Mouse (Mus musculus) lung, postnatal 0 days (tissue): ENCODE measurements around the gene Pum1. TPM values are rescaled to one million over a fixed set of nuclear protein-coding genes. Genes with fewer than 3 reads are reported as not detected.

Experiments
- ATAC-seq: fragments of 200-750 bp; cut with Nextera tagmentation; 2 replicates; pipeline ENCODE4 v1.8.0; 2017; ENCODE audit warnings: moderate library complexity
- DNase-seq: peaks from one replicate; pipeline ENCODE4 v3.0.0-alpha.2; 2016; ENCODE audit warnings: low spot score
- H3K27ac ChIP-seq: fragments of 300-500 bp; sonication (generic); 2 replicates; pipeline ENCODE4 v1.5.1; 2014; ENCODE audit warnings: antibody characterized with exemption, mild to moderate bottlenecking, low read length, mixed read lengths
- H3K27me3 ChIP-seq: fragments of 300-500 bp; sonication (generic); replicated peaks from 2 replicates; pipeline ENCODE4 v1.6.1; 2014; ENCODE audit warnings: low read length, mixed read lengths; ENCODE audit not compliant: insufficient read depth
- H3K36me3 ChIP-seq: fragments of 300-500 bp; sonication (generic); 2 replicates; pipeline ENCODE4 v1.6.1; 2014; ENCODE audit warnings: low read length, mixed read lengths; ENCODE audit not compliant: insufficient read depth
- H3K4me1 ChIP-seq: fragments of 300-500 bp; sonication (generic); 2 replicates; pipeline ENCODE4 v1.6.1; 2014; ENCODE audit warnings: antibody characterized with exemption, low read depth, low read length, mixed read lengths; ENCODE audit not compliant: insufficient read depth
- H3K4me2 ChIP-seq: fragments of 300-500 bp; sonication (generic); replicated peaks from 2 replicates; pipeline ENCODE4 v1.6.1; 2014; ENCODE audit warnings: low read depth, mild to moderate bottlenecking, low read length, moderate library complexity, mixed read lengths
- H3K4me3 ChIP-seq: fragments of 300-500 bp; sonication (generic); 2 replicates; pipeline ENCODE4 v1.5.1; 2014; ENCODE audit warnings: low read depth, low read length
- H3K9ac ChIP-seq: fragments of 300-500 bp; sonication (generic); replicated peaks from 2 replicates; pipeline ENCODE4 v1.6.1; 2014; ENCODE audit warnings: low read depth, mild to moderate bottlenecking
- H3K9me3 ChIP-seq: fragments of 300-500 bp; sonication (generic); 2 replicates; pipeline ENCODE4 v1.6.1; 2016; ENCODE audit warnings: low read length, mixed read lengths
- CTCF ChIP-seq: IDR thresholded peaks from 2 replicates; pipeline ENCODE4 v1.5.1; 2016; ENCODE audit warnings: antibody characterized with exemption, mild to moderate bottlenecking
- EP300 ChIP-seq: IDR thresholded peaks from 2 replicates; pipeline ENCODE4 v1.6.1; 2016; ENCODE audit warnings: antibody characterized with exemption, mild to moderate bottlenecking, control low read depth
- WGBS: fragments of 180-500 bp; shearing (Covaris S2); extraction: QIAGEN DNeasy Blood & Tissue Kit; methylation state at CpG from one replicate; pipeline ENCODE4 v1.1.7; 2014; 5-methylcytosine and 5-hydroxymethylcytosine counted together
- polyA plus RNA-seq: library from polyadenylated mRNA; unstranded; fragments of >200 nt; fragmentation: Nextera tagmentation; extraction: Ambion mirVana; gene quantifications from 2 replicates; pipeline ENCODE4 v1.2.1, GENCODE M21; 2015

Gene Pum1
- polyA plus RNA-seq, 1 experiment from 2014 or later = 37.8 TPM

GRCm38 (mm10) chr4:130726118-130726517 lies 63.0 kb downstream of the Pum1 start:
- H3K9me3 ChIP-seq = no peaks in the 10 kb centered on the region
- DNase-seq = no peak
- no peak overlapping the region for H3K4me2 ChIP-seq
- H3K27me3 ChIP-seq = no peaks in the 10 kb centered on the region
- H3K4me1 ChIP-seq = no peaks in the 10 kb centered on the region; the same call in 1 of the 2 replicates
- H3K27ac ChIP-seq = no peak overlapping the region
- no peaks in the 10 kb centered on the region for H3K36me3 ChIP-seq
- TF ChIP-seq CTCF (no peak), EP300 (no peak)
- ATAC-seq = peak; percentile 26; the same call in 1 of the 2 replicates
- 42% methylated on average over 3 of the region's 3 CpGs for WGBS
- no peak overlapping the region for H3K4me3 ChIP-seq
- no peak overlapping the region for H3K9ac ChIP-seq

- H3K27ac ChIP-seq = no peak overlapping the region
- H3K4me2 ChIP-seq = no peak overlapping the region
- no peaks in the 10 kb centered on the region for H3K4me1 ChIP-seq
- no peaks in the 10 kb centered on the region for H3K36me3 ChIP-seq
- no peak for TF ChIP-seq EP300
- no peak for TF ChIP-seq CTCF
- no peaks in the 10 kb centered on the region for H3K27me3 ChIP-seq
- 68% methylated on average over 4 of the region's 4 CpGs for WGBS
- DNase-seq (no peak), ATAC-seq (no peak)
- H3K4me3 ChIP-seq = no peak overlapping the region
- H3K9ac ChIP-seq = no peak overlapping the region
- H3K9me3 ChIP-seq = no peaks in the 10 kb centered on the region
Measured at GRCm38 (mm10) chr4:130735957-130736356, 72.8 kb downstream of the Pum1 start.

GRCm38 (mm10) chr4:130738527-130738926 lies 75.4 kb downstream of the Pum1 start:
- Histone ChIP-seq H3K27me3 (no peaks in the 10 kb centered on the region), H3K36me3 (peaks cover 3% of the 10 kb centered on the region), H3K4me3 (no peak overlapping the region), H3K4me1 (no peaks in the 10 kb centered on the region), H3K9ac (no peak overlapping the region), H3K4me2 (no peak overlapping the region), H3K9me3 (no peaks in the 10 kb centered on the region), H3K27ac (no peak overlapping the region)
- WGBS = 60% methylated on average over 2 of the region's 2 CpGs
- peak; percentile 46 for ATAC-seq
- TF ChIP-seq EP300 (no peak), CTCF (peak; percentile 79)
- DNase-seq = peak; percentile 84

GRCm38 (mm10) chr4:130744058-130744457 lies 80.9 kb downstream of the Pum1 start:
- Histone ChIP-seq H3K4me3 (no peak overlapping the region), H3K9me3 (no peaks in the 10 kb centered on the region), H3K27ac (no peak overlapping the region), H3K4me1 (no peaks in the 10 kb centered on the region), H3K4me2 (no peak overlapping the region), H3K27me3 (no peaks in the 10 kb centered on the region), H3K36me3 (peaks cover 15% of the 10 kb centered on the region), H3K9ac (no peak overlapping the region)
- ATAC-seq (no peak), DNase-seq (no peak)
- 80% methylated on average over 4 of the region's 4 CpGs for WGBS
- no peak for TF ChIP-seq CTCF
- no peak for TF ChIP-seq EP300

- DNase-seq = no peak
- Histone ChIP-seq H3K9ac (no peak overlapping the region), H3K9me3 (no peaks in the 10 kb centered on the region), H3K36me3 (peaks cover 15% of the 10 kb centered on the region), H3K4me1 (no peaks in the 10 kb centered on the region), H3K27ac (no peak overlapping the region), H3K4me3 (no peak overlapping the region), H3K27me3 (no peaks in the 10 kb centered on the region), H3K4me2 (no peak overlapping the region)
- WGBS = 73% methylated on average over 5 of the region's 5 CpGs
- ATAC-seq = no peak
- no peak for TF ChIP-seq EP300
- no peak for TF ChIP-seq CTCF
Measured at GRCm38 (mm10) chr4:130745561-130746306, 82.6 kb downstream of the Pum1 start.

- TF ChIP-seq EP300 (no peak), CTCF (no peak)
- Histone ChIP-seq H3K9ac (no peak overlapping the region), H3K4me1 (no peaks in the 10 kb centered on the region), H3K4me2 (no peak overlapping the region), H3K4me3 (no peak overlapping the region), H3K27ac (no peak overlapping the region), H3K27me3 (no peaks in the 10 kb centered on the region), H3K36me3 (peaks cover 32% of the 10 kb centered on the region; the same call in 1 of the 2 replicates), H3K9me3 (no peaks in the 10 kb centered on the region)
- 54% methylated on average over 7 of the region's 7 CpGs for WGBS
- no peak for DNase-seq
- no peak for ATAC-seq
Measured at GRCm38 (mm10) chr4:130749566-130749965, 86.4 kb downstream of the Pum1 start.
